Comparison of ENCODE assay signal across 8 mouse cellular contexts in the genomic region with DNA sequence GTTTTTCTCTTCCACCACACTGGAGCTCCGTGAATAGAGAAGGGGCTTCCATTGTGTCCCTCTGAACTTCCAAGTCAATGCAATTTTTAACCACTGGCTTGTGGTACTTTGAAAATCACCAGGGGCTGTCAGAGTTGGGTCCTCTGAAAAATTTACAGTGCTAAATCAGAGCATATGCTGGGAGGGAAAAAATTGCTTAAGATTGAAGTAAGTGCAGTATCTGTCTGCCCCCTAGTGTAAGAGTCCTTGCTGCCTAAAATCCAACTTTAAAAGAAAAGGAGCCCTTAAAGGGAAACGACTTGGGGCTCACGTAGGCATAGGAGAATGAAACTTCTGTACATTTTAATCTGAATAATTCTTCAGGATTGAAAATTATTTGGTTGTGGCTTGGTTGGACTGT. TPM values are rescaled to one million over a fixed set of nuclear protein-coding genes. Genes with fewer than 3 reads are reported as not detected.
DNase-seq lines count a peak whose midpoint lies in the region; ATAC-seq lines count a peak whose summit lies in the region.

No protein-coding gene starts in this region.

- peak overlapping the region; percentile 51 for H3K4me3 ChIP-seq in hindbrain, embryonic 12.5 days
- peak overlapping the region; percentile 50 for H3K4me3 ChIP-seq in limb, embryonic 15.5 days
- peak overlapping the region; percentile 45 for H3K4me3 ChIP-seq in neural tube, embryonic 14.5 days (ENCODE audit: low read depth, low read length)

- peak overlapping the region; percentile 79 for H3K4me2 ChIP-seq in hindbrain, embryonic 12.5 days (replicated peaks)
- H3K4me2 ChIP-seq in limb, embryonic 15.5 days, result peak overlapping the region; percentile 72
- peak overlapping the region; percentile 49 for H3K4me2 ChIP-seq in neural tube, embryonic 14.5 days (ENCODE audit: low read depth, low read length)

- H3K9ac ChIP-seq in hindbrain, embryonic 12.5 days, result peak overlapping the region; percentile 81
- no peak overlapping the region for H3K9ac ChIP-seq in limb, embryonic 15.5 days
- H3K9ac ChIP-seq in neural tube, embryonic 14.5 days (replicated peaks; ENCODE audit: low read depth, low read length), result peak overlapping the region; percentile 77; the same call in 1 of the 2 replicates

- ATAC-seq in hindbrain, embryonic 12.5 days (ENCODE audit: low FRiP score), result no peak
- no peak for ATAC-seq in limb, embryonic 15.5 days (ENCODE audit: insufficient number of reproducible peaks, low FRiP score, low TSS enrichment, low read depth)
- ATAC-seq in neural tube, embryonic 14.5 days (ENCODE audit: low read depth), result no peak

- peak overlapping the region; percentile 94 for H3K27ac ChIP-seq in hindbrain, embryonic 12.5 days
- H3K27ac ChIP-seq in limb, embryonic 15.5 days, result peak overlapping the region; percentile 87; the same call in 1 of the 2 replicates
- H3K27ac ChIP-seq in neural tube, embryonic 14.5 days (ENCODE audit: low read depth, low read length), result peak overlapping the region; percentile 82

- peaks cover 29% of the 10 kb centered on the region for H3K4me1 ChIP-seq in hindbrain, embryonic 12.5 days
- peaks cover 18% of the 10 kb centered on the region for H3K4me1 ChIP-seq in limb, embryonic 15.5 days
- no peaks in the 10 kb centered on the region for H3K4me1 ChIP-seq in neural tube, embryonic 14.5 days (ENCODE audit: control insufficient read depth, insufficient read depth, low read length)

- WGBS in hindbrain, embryonic 12.5 days, result 0% methylated on average over 3 of the region's 3 CpGs
- WGBS in limb, embryonic 15.5 days, result under 1% methylated on average over 3 of the region's 3 CpGs
- WGBS in neural tube, embryonic 14.5 days, result 0% methylated on average over 3 of the region's 3 CpGs

- peaks cover 19% of the 10 kb centered on the region for H3K27me3 ChIP-seq in hindbrain, embryonic 12.5 days
- H3K27me3 ChIP-seq in limb, embryonic 15.5 days, result peaks cover 39% of the 10 kb centered on the region
- H3K27me3 ChIP-seq in neural tube, embryonic 14.5 days (ENCODE audit: control insufficient read depth, insufficient read depth, low read length), result peaks cover 18% of the 10 kb centered on the region

- H3K36me3 ChIP-seq in hindbrain, embryonic 12.5 days, result no peaks in the 10 kb centered on the region
- H3K36me3 ChIP-seq in limb, embryonic 15.5 days, result no peaks in the 10 kb centered on the region
- no peaks in the 10 kb centered on the region for H3K36me3 ChIP-seq in neural tube, embryonic 14.5 days (ENCODE audit: control insufficient read depth, insufficient read depth, low read length)

- DNase-seq in gastrocnemius, adult 18-20 months (ENCODE audit: low spot score), result peak; percentile 43
- no peak for DNase-seq in gastrocnemius, postnatal 14 days
- peak; percentile 75 for DNase-seq in embryo, embryonic 9.5 days (ENCODE audit: extremely low spot score)
- no peak for DNase-seq in thymus, postnatal 10 days (ENCODE audit: low spot score in 2 of 2)
- DNase-seq in gastrocnemius, adult 8-10 months (ENCODE audit: low spot score in 2 of 2), result no peak

- H3K9me3 ChIP-seq in hindbrain, embryonic 12.5 days (replicated peaks), result no peaks in the 10 kb centered on the region
- no peaks in the 10 kb centered on the region for H3K9me3 ChIP-seq in limb, embryonic 15.5 days
- no peaks in the 10 kb centered on the region for H3K9me3 ChIP-seq in neural tube, embryonic 14.5 days (ENCODE audit: control insufficient read depth, low read length)

- intact Hi-C loops in gastrocnemius, postnatal 14 days (cut with DNase I; ENCODE audit: low total_unique reads), result no loop called here

RNA-seq across cellular contexts. Expression of gene Nr2f2, which starts 1.7 kb away (rescaled TPM):
- 10 to 100 TPM; 18.6 to 25.1 TPM for total RNA-seq in gastrocnemius, adult 18-20 months (2021)
- total RNA-seq in gastrocnemius, postnatal 14 days (2021), result 10 to 100 TPM; 22.2 to 30.2 TPM
- polyA plus RNA-seq in hindbrain, embryonic 12.5 days (2016; fragmentation: Nextera tagmentation; extraction: Ambion mirVana), result 133 and 146 TPM in 2 replicates
- polyA plus RNA-seq in limb, embryonic 15.5 days (2015; fragmentation: Nextera tagmentation; extraction: Ambion mirVana), result 28.0 and 34.7 TPM in 2 replicates
- polyA plus RNA-seq in neural tube, embryonic 14.5 days (2014; fragmentation: Nextera tagmentation; extraction: Ambion mirVana), result 72.9 and 89.2 TPM in 2 replicates
- total RNA-seq in gastrocnemius, adult 8-10 months (2022), result 10 to 100 TPM; 18.0 to 21.0 (median 20.2) TPM

Comparison
In these comparisons a context has a peak if more than half of its experiments do, and no peak if none do; other contexts are left out.
1. DNase-seq: peak in gastrocnemius, adult 18-20 months (single experiment) and embryo, embryonic 9.5 days (single experiment); none in gastrocnemius, postnatal 14 days (single experiment), thymus, postnatal 10 days (0 of 2) and gastrocnemius, adult 8-10 months (0 of 2).
2. Peak in every context shown above with its lines, with median percentiles within 50 percentile points of each other: H3K27ac ChIP-seq, H3K4me2 ChIP-seq and H3K4me3 ChIP-seq.